Mouse (Mus musculus) midbrain, embryonic 14.5 days (tissue): ENCODE data around the gene F11. TPM values are rescaled to one million over a fixed set of nuclear protein-coding genes. Genes with fewer than 3 reads are reported as not detected.

ENCODE experiments used
- ATAC-seq: fragments of 200-750 bp; cut with Nextera tagmentation; 2 replicates; pipeline ENCODE4 v1.8.0; 2017; ENCODE audit warnings: moderate number of reproducible peaks, moderate library complexity; ENCODE audit not compliant: low FRiP score, low TSS enrichment
- DNase-seq: peaks from one replicate; pipeline ENCODE4 v3.0.0-alpha.2; 2015
- H3K27ac ChIP-seq: fragments of 300-500 bp; sonication (generic); replicated peaks from 2 replicates; pipeline ENCODE4 v1.5.1; 2014; ENCODE audit warnings: mild to moderate bottlenecking, low read depth, low read length, moderate library complexity
- H3K27me3 ChIP-seq: fragments of 300-500 bp; sonication (generic); 2 replicates; pipeline ENCODE4 v1.6.1; 2014; ENCODE audit warnings: low read length, control low read depth, mixed read lengths; ENCODE audit not compliant: control insufficient read depth, insufficient read depth
- H3K36me3 ChIP-seq: fragments of 300-500 bp; sonication (generic); 2 replicates; pipeline ENCODE4 v1.6.1; 2014; ENCODE audit warnings: low read length, control low read depth; ENCODE audit not compliant: control insufficient read depth, insufficient read depth
- H3K4me1 ChIP-seq: fragments of 300-500 bp; sonication (generic); 2 replicates; pipeline ENCODE4 v1.6.1; 2014; ENCODE audit warnings: mild to moderate bottlenecking, antibody characterized with exemption, low read length, control low read depth; ENCODE audit not compliant: control insufficient read depth, insufficient read depth
- H3K4me2 ChIP-seq: fragments of 300-500 bp; sonication (generic); 2 replicates; pipeline ENCODE4 v1.6.1; 2014; ENCODE audit warnings: mild to moderate bottlenecking, low read length, moderate library complexity
- H3K4me3 ChIP-seq: fragments of 300-500 bp; sonication (generic); replicated peaks from 2 replicates; pipeline ENCODE4 v1.5.1; 2014; ENCODE audit warnings: low read depth, low read length
- H3K9ac ChIP-seq: fragments of 300-500 bp; sonication (generic); replicated peaks from 2 replicates; pipeline ENCODE4 v1.6.1; 2014; ENCODE audit warnings: mild to moderate bottlenecking, low read length, moderate library complexity
- H3K9me3 ChIP-seq: fragments of 300-500 bp; sonication (generic); 2 replicates; pipeline ENCODE4 v1.6.1; 2016; ENCODE audit warnings: low read length, control low read depth, mixed read lengths; ENCODE audit not compliant: control insufficient read depth
- WGBS: fragments of 180-500 bp; shearing (Covaris S2); extraction: QIAGEN DNeasy Blood & Tissue Kit; methylation state at CpG from one replicate; pipeline ENCODE4 v1.1.7; 2014; 5-methylcytosine and 5-hydroxymethylcytosine counted together
- polyA plus RNA-seq: library from polyadenylated mRNA; unstranded; fragments of >200 nt; fragmentation: Nextera tagmentation; extraction: Ambion mirVana; gene quantifications from 2 replicates; pipeline ENCODE4 v1.2.1, GENCODE M21; 2014

The F11 gene
- polyA plus RNA-seq, 1 experiment from 2014 or later = 0.12 TPM

GRCm38 (mm10) chr8:45281630-45282029 is 19.8 kb upstream of the F11 start:
- Histone ChIP-seq H3K27ac (no peak overlapping the region), H3K4me3 (no peak overlapping the region), H3K9me3 (no peaks in the 10 kb centered on the region), H3K4me1 (no peaks in the 10 kb centered on the region), H3K9ac (no peak overlapping the region), H3K36me3 (no peaks in the 10 kb centered on the region), H3K27me3 (no peaks in the 10 kb centered on the region), H3K4me2 (no peak overlapping the region)
- ATAC-seq (no peak), DNase-seq (no peak)
- WGBS = 86% methylated on average over 8 of the region's 8 CpGs

- H3K4me3 ChIP-seq = no peak overlapping the region
- ATAC-seq (no peak), DNase-seq (no peak)
- no peaks in the 10 kb centered on the region for H3K9me3 ChIP-seq
- no peaks in the 10 kb centered on the region for H3K36me3 ChIP-seq
- H3K27ac ChIP-seq = no peak overlapping the region
- no peaks in the 10 kb centered on the region for H3K27me3 ChIP-seq
- no peaks in the 10 kb centered on the region for H3K4me1 ChIP-seq
- no peak overlapping the region for H3K4me2 ChIP-seq
- H3K9ac ChIP-seq = no peak overlapping the region
- 86% methylated on average over 3 of the region's 3 CpGs for WGBS
Observed at GRCm38 (mm10) chr8:45277453-45277852, 15.6 kb upstream of the F11 start.

GRCm38 (mm10) chr8:45274317-45274716 is 12.5 kb upstream of the F11 start:
- no peak overlapping the region for H3K4me3 ChIP-seq
- no peak overlapping the region for H3K9ac ChIP-seq
- no peak for ATAC-seq
- no peaks in the 10 kb centered on the region for H3K4me1 ChIP-seq
- H3K27ac ChIP-seq = no peak overlapping the region
- no peak overlapping the region for H3K4me2 ChIP-seq
- no peak for DNase-seq
- 81% methylated on average over 4 of the region's 4 CpGs for WGBS
- H3K27me3 ChIP-seq = no peaks in the 10 kb centered on the region
- no peaks in the 10 kb centered on the region for H3K36me3 ChIP-seq
- no peaks in the 10 kb centered on the region for H3K9me3 ChIP-seq

- H3K4me2 ChIP-seq = no peak overlapping the region
- H3K36me3 ChIP-seq = no peaks in the 10 kb centered on the region
- ATAC-seq (no peak), DNase-seq (no peak)
- peaks cover 3% of the 10 kb centered on the region; the same call in 1 of the 2 replicates for H3K9me3 ChIP-seq
- no peak overlapping the region for H3K9ac ChIP-seq
- no peak overlapping the region for H3K27ac ChIP-seq
- H3K4me1 ChIP-seq = no peaks in the 10 kb centered on the region
- no peak overlapping the region for H3K4me3 ChIP-seq
- H3K27me3 ChIP-seq = no peaks in the 10 kb centered on the region
Observed at GRCm38 (mm10) chr8:45269056-45269455, 7.2 kb upstream of the F11 start.

- H3K4me2 ChIP-seq = no peak overlapping the region
- H3K27ac ChIP-seq = no peak overlapping the region
- H3K4me1 ChIP-seq = no peaks in the 10 kb centered on the region
- DNase-seq (no peak), ATAC-seq (no peak)
- no peaks in the 10 kb centered on the region for H3K36me3 ChIP-seq
- no peak overlapping the region for H3K4me3 ChIP-seq
- H3K9ac ChIP-seq = no peak overlapping the region
- no peaks in the 10 kb centered on the region for H3K27me3 ChIP-seq
- peaks cover 3% of the 10 kb centered on the region; the same call in 1 of the 2 replicates for H3K9me3 ChIP-seq
Observed at GRCm38 (mm10) chr8:45268485-45268884, 6.7 kb upstream of the F11 start.

- no peak overlapping the region for H3K4me3 ChIP-seq
- no peaks in the 10 kb centered on the region for H3K36me3 ChIP-seq
- WGBS = 92% methylated on average over 4 of the region's 4 CpGs
- DNase-seq (no peak), ATAC-seq (no peak)
- H3K9ac ChIP-seq = no peak overlapping the region
- H3K4me1 ChIP-seq = no peaks in the 10 kb centered on the region
- peaks cover 3% of the 10 kb centered on the region; the same call in 1 of the 2 replicates for H3K9me3 ChIP-seq
- no peaks in the 10 kb centered on the region for H3K27me3 ChIP-seq
- H3K27ac ChIP-seq = no peak overlapping the region
- H3K4me2 ChIP-seq = no peak overlapping the region
Observed at GRCm38 (mm10) chr8:45267611-45268391, 6.0 kb upstream of the F11 start.

- no peak overlapping the region for H3K4me2 ChIP-seq
Observed at GRCm38 (mm10) chr8:45266993-45267392, 5.2 kb upstream of the F11 start.

GRCm38 (mm10) chr8:45264918-45265317 is 3.1 kb upstream of the F11 start:
- ATAC-seq (no peak), DNase-seq (no peak)
- Histone ChIP-seq H3K36me3 (no peaks in the 10 kb centered on the region), H3K9ac (no peak overlapping the region), H3K9me3 (peaks cover 3% of the 10 kb centered on the region; the same call in 1 of the 2 replicates), H3K4me1 (no peaks in the 10 kb centered on the region), H3K4me3 (no peak overlapping the region), H3K27ac (no peak overlapping the region), H3K27me3 (no peaks in the 10 kb centered on the region), H3K4me2 (no peak overlapping the region)
- 93% methylated on average over 4 of the region's 4 CpGs for WGBS

More at GRCm38 (mm10) chr8:45266993-45267392, 5.2 kb upstream of the F11 start:
- Histone ChIP-seq H3K4me3 (no peak overlapping the region), H3K27ac (no peak overlapping the region), H3K36me3 (no peaks in the 10 kb centered on the region), H3K9ac (no peak overlapping the region), H3K9me3 (peaks cover 3% of the 10 kb centered on the region; the same call in 1 of the 2 replicates), H3K4me1 (no peaks in the 10 kb centered on the region), H3K27me3 (no peaks in the 10 kb centered on the region)
- DNase-seq = no peak
- ATAC-seq = no peak
- WGBS = 49% methylated on average over 8 of the region's 8 CpGs

GRCm38 (mm10) chr8:45262851-45263250 is 1.0 kb upstream of the F11 start:
- ATAC-seq = no peak
- Histone ChIP-seq H3K27me3 (no peaks in the 10 kb centered on the region), H3K36me3 (no peaks in the 10 kb centered on the region), H3K4me3 (no peak overlapping the region), H3K4me2 (no peak overlapping the region), H3K9me3 (peaks cover 3% of the 10 kb centered on the region; the same call in 1 of the 2 replicates), H3K9ac (no peak overlapping the region), H3K27ac (no peak overlapping the region), H3K4me1 (no peaks in the 10 kb centered on the region)
- no peak for DNase-seq
- WGBS = 88% methylated on average over 3 of the region's 3 CpGs
